Comparison of ENCODE assay signal across 32 mouse cellular contexts in genomic region chr1:88943039-88943438, GRCm38 (mm10).
DNase-seq lines count a peak whose midpoint lies in the region; ATAC-seq and TF ChIP-seq lines count a peak whose summit lies in the region.
"Had no signal": no experiment of that assay in that cellular context is flagged by ENCODE, and none has a peak within 500 bp of the region (broad histone marks: within the 10 kb centered on the region; RNA-seq: fewer than 3 reads in every experiment).

No protein-coding gene starts in this region.

- no peak overlapping the region for H3K4me2 ChIP-seq in hindbrain, embryonic 12.5 days (replicated peaks)
- no peak overlapping the region for H3K4me2 ChIP-seq in hindbrain, embryonic 11.5 days (replicated peaks; ENCODE audit: low read depth, low read length)
- H3K4me2 ChIP-seq in midbrain, postnatal 0 days (ENCODE audit: low read depth, low read length, poor library complexity, severe bottlenecking) = no peak overlapping the region
- H3K4me2 ChIP-seq in midbrain, embryonic 15.5 days = no peak overlapping the region
- no peak overlapping the region for H3K4me2 ChIP-seq in intestine, embryonic 16.5 days (ENCODE audit: low read depth, low read length)
- H3K4me2 ChIP-seq: embryonic facial prominence, embryonic 12.5 days; forebrain, embryonic 15.5 days; heart, embryonic 11.5 days; limb, embryonic 12.5 days; liver, embryonic 15.5 days; lung, embryonic 14.5 days; stomach, embryonic 15.5 days had no signal

- no peaks in the 10 kb centered on the region for H3K27me3 ChIP-seq in hindbrain, embryonic 12.5 days
- no peaks in the 10 kb centered on the region for H3K27me3 ChIP-seq in hindbrain, embryonic 11.5 days (ENCODE audit: control insufficient read depth, insufficient read depth, low read length)
- no peaks in the 10 kb centered on the region for H3K27me3 ChIP-seq in midbrain, postnatal 0 days (ENCODE audit: insufficient read depth, low read length)
- H3K27me3 ChIP-seq in midbrain, embryonic 15.5 days (replicated peaks) = no peaks in the 10 kb centered on the region
- H3K27me3 ChIP-seq in intestine, embryonic 16.5 days (replicated peaks; ENCODE audit: control insufficient read depth, insufficient read depth, low read length) = no peaks in the 10 kb centered on the region
- H3K27me3 ChIP-seq: CH12.LX; embryonic facial prominence, embryonic 12.5 days; forebrain, embryonic 15.5 days; limb, embryonic 12.5 days; liver, embryonic 15.5 days; stomach, embryonic 15.5 days had no signal

- WGBS in hindbrain, embryonic 12.5 days = 62% methylated on average over 8 of the region's 8 CpGs
- 72% methylated on average over 8 of the region's 8 CpGs for whole genome bisulfite sequencing in hindbrain, embryonic 11.5 days
- WGBS in midbrain, postnatal 0 days = 60% methylated on average over 8 of the region's 8 CpGs
- WGBS in midbrain, embryonic 15.5 days = 68% methylated on average over 8 of the region's 8 CpGs
- WGBS in intestine, embryonic 16.5 days = 41% methylated on average over 8 of the region's 8 CpGs

- no peaks in the 10 kb centered on the region for H3K9me3 ChIP-seq in hindbrain, embryonic 12.5 days (replicated peaks)
- H3K9me3 ChIP-seq in hindbrain, embryonic 11.5 days (ENCODE audit: control insufficient read depth, low read length) = no peaks in the 10 kb centered on the region
- no peaks in the 10 kb centered on the region for H3K9me3 ChIP-seq in midbrain, postnatal 0 days (ENCODE audit: low read length)
- H3K9me3 ChIP-seq in midbrain, embryonic 15.5 days = no peaks in the 10 kb centered on the region
- H3K9me3 ChIP-seq in intestine, embryonic 16.5 days (ENCODE audit: control insufficient read depth, low read length) = no peaks in the 10 kb centered on the region
- H3K9me3 ChIP-seq: embryonic facial prominence, embryonic 12.5 days; forebrain, embryonic 10.5 days; forebrain, embryonic 15.5 days; limb, embryonic 12.5 days; liver, embryonic 15.5 days; stomach, embryonic 15.5 days had no signal

- DNase-seq in hindbrain, embryonic 11.5 days (ENCODE audit: low spot score) = no peak
- DNase-seq in midbrain, postnatal 0 days (ENCODE audit: low spot score) = peak; percentile 28
- no peak for DNase-seq in cerebellum, adult 18-20 months
- DNase-seq in right cerebral cortex, postnatal 14 days = no peak
- no peak for DNase-seq in layer of hippocampus, postnatal 14 days (ENCODE audit: low spot score in 2 of 2)
- DNase-seq: adrenal gland, adult 2 months; adrenal gland, postnatal 36 days; cerebellum, adult 8-10 months; embryo, embryonic 11 days; gastrocnemius, postnatal 25 days; heart, adult 18-20 months; heart, postnatal 36 days; kidney, adult 11 months; kidney, postnatal 14 days; layer of hippocampus, adult 9-11 months; lung, embryonic 14.5 days; lung, postnatal 14 days; retina, postnatal 1 day; right cerebral cortex, postnatal 25 days; thymus, postnatal 14 days had no signal

- H3K9ac ChIP-seq in hindbrain, embryonic 12.5 days = no peak overlapping the region
- no peak overlapping the region for H3K9ac ChIP-seq in hindbrain, embryonic 11.5 days (ENCODE audit: low read depth, low read length)
- H3K9ac ChIP-seq in midbrain, postnatal 0 days (replicated peaks; ENCODE audit: low read length, poor library complexity, severe bottlenecking) = no peak overlapping the region
- no peak overlapping the region for H3K9ac ChIP-seq in midbrain, embryonic 15.5 days
- H3K9ac ChIP-seq in intestine, embryonic 16.5 days (ENCODE audit: low read depth, low read length) = no peak overlapping the region
- H3K9ac ChIP-seq: embryonic facial prominence, embryonic 12.5 days; forebrain, embryonic 15.5 days; limb, embryonic 12.5 days; liver, embryonic 15.5 days; lung, embryonic 14.5 days; stomach, embryonic 15.5 days had no signal

- no peak for TF ChIP-seq CTCF in midbrain, postnatal 0 days (IDR thresholded peaks at IDR 0.05)

- H3K36me3 ChIP-seq in hindbrain, embryonic 12.5 days = no peaks in the 10 kb centered on the region
- H3K36me3 ChIP-seq in hindbrain, embryonic 11.5 days (ENCODE audit: control insufficient read depth, insufficient read depth, low read length) = no peaks in the 10 kb centered on the region
- H3K36me3 ChIP-seq in midbrain, postnatal 0 days (ENCODE audit: insufficient read depth, low read length) = no peaks in the 10 kb centered on the region
- H3K36me3 ChIP-seq in midbrain, embryonic 15.5 days (replicated peaks) = no peaks in the 10 kb centered on the region
- no peaks in the 10 kb centered on the region for H3K36me3 ChIP-seq in intestine, embryonic 16.5 days (ENCODE audit: control insufficient read depth, insufficient read depth, low read length)
- H3K36me3 ChIP-seq: embryonic facial prominence, embryonic 12.5 days; forebrain, embryonic 10.5 days; forebrain, embryonic 15.5 days; limb, embryonic 12.5 days; liver, embryonic 15.5 days; stomach, embryonic 15.5 days had no signal

- H3K4me3 ChIP-seq in hindbrain, embryonic 12.5 days = no peak overlapping the region
- no peak overlapping the region for H3K4me3 ChIP-seq in hindbrain, embryonic 11.5 days (ENCODE audit: low read depth, low read length)
- no peak overlapping the region for H3K4me3 ChIP-seq in midbrain, postnatal 0 days (ENCODE audit: low read depth, low read length)
- no peak overlapping the region for H3K4me3 ChIP-seq in midbrain, embryonic 15.5 days
- no peak overlapping the region for H3K4me3 ChIP-seq in intestine, embryonic 16.5 days (ENCODE audit: low read length)
- H3K4me3 ChIP-seq: embryonic facial prominence, embryonic 12.5 days; forebrain, embryonic 10.5 days; forebrain, embryonic 15.5 days; limb, embryonic 12.5 days; liver, embryonic 15.5 days; stomach, embryonic 15.5 days had no signal

- peak; percentile 38; the same call in 1 of the 2 replicates for ATAC-seq in hindbrain, embryonic 12.5 days (ENCODE audit: low FRiP score)
- ATAC-seq in hindbrain, embryonic 11.5 days (ENCODE audit: low FRiP score) = no peak
- ATAC-seq in midbrain, postnatal 0 days (ENCODE audit: low FRiP score) = no peak
- ATAC-seq in midbrain, embryonic 15.5 days (replicated peaks) = no peak
- peak; percentile 56; the same call in 1 of the 2 replicates for ATAC-seq in intestine, embryonic 16.5 days
- ATAC-seq: activated CD4-positive, CD25-positive, alpha-beta regulatory T cell, adult 4 months; forebrain, embryonic 15.5 days had no signal

- H3K27ac ChIP-seq in hindbrain, embryonic 12.5 days = peak overlapping the region; percentile 58
- H3K27ac ChIP-seq in hindbrain, embryonic 11.5 days (ENCODE audit: low read depth, low read length) = no peak overlapping the region
- no peak overlapping the region for H3K27ac ChIP-seq in midbrain, postnatal 0 days (ENCODE audit: low read depth, low read length)
- H3K27ac ChIP-seq in midbrain, embryonic 15.5 days = no peak overlapping the region
- H3K27ac ChIP-seq in intestine, embryonic 16.5 days (ENCODE audit: low read length) = no peak overlapping the region
- H3K27ac ChIP-seq: embryonic facial prominence, embryonic 12.5 days; forebrain, embryonic 10.5 days; forebrain, embryonic 15.5 days; limb, embryonic 12.5 days; liver, embryonic 15.5 days; stomach, embryonic 15.5 days had no signal

- peaks cover 13% of the 10 kb centered on the region for H3K4me1 ChIP-seq in hindbrain, embryonic 12.5 days
- H3K4me1 ChIP-seq in hindbrain, embryonic 11.5 days (replicated peaks; ENCODE audit: control insufficient read depth, insufficient read depth, low read length) = no peaks in the 10 kb centered on the region
- no peaks in the 10 kb centered on the region for H3K4me1 ChIP-seq in midbrain, postnatal 0 days (ENCODE audit: insufficient read depth, low read length)
- H3K4me1 ChIP-seq in midbrain, embryonic 15.5 days = no peaks in the 10 kb centered on the region
- 0 out of 2 replicates have a peak, but pooled peaks cover 3% of the 10 kb centered on the region for H3K4me1 ChIP-seq in intestine, embryonic 16.5 days (ENCODE audit: control insufficient read depth, insufficient read depth, low read length)
- H3K4me1 ChIP-seq: forebrain, embryonic 15.5 days; liver, embryonic 15.5 days had no signal

Comparison
In these comparisons a context has a peak if more than half of its experiments do, and no peak if none do; other contexts are left out.
1. ATAC-seq: peak in hindbrain, embryonic 12.5 days (single experiment) and intestine, embryonic 16.5 days (single experiment); none in hindbrain, embryonic 11.5 days (single experiment), midbrain, postnatal 0 days (single experiment) and midbrain, embryonic 15.5 days (single experiment).